Mouse (Mus musculus): ENCODE measurements at regions not wholly inside any gene's neighbourhood (a gene's known extent, or its start where the extent isn't known, plus 50 kb on each side); places are given as distances from the start of the nearest gene placed in this dataset.

DNA sequence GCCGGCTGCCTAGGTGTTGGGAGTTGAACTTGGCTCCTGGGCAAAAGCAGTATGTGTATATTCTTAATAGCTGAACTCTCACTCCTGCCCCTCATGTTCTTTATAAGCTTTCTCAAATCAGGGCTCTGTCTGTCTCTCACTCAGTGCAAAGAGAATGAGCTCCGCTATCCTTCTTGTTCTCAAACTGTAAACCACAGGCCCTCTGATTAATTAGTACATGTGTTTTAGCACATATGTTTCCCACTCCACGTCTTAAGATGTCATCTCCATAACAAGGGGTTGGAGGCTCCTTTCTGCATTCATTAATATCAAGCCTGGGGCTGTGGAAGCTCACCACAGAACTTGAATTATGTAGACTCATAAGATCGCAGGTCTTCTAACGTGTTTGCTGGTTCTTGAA, 104.7 kb downstream of the Nsun3 start:
- no peak for DNase-seq (ENCODE audit: low spot score)

DNA sequence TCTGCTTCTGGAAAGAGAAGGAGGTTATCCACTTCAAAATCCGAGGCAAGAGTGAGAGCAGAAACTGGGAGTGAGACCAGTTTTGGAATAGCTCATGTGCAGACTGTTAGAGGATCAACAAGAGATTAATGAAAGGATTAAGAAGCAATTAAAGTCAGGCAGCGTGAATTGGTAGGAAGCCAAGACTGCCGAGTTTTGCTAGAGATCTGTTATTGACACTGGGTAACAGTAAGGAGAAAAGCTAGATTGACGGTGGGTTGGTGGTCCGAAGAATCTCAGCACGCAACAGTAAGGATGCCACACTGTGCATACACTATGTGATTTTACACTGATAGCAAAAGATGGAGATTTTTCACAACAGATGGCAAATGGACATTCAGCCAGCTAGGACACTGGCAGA, 109.8 kb downstream of the Nsun3 start:
- DNase-seq (ENCODE audit: low spot score): no peak

DNA sequence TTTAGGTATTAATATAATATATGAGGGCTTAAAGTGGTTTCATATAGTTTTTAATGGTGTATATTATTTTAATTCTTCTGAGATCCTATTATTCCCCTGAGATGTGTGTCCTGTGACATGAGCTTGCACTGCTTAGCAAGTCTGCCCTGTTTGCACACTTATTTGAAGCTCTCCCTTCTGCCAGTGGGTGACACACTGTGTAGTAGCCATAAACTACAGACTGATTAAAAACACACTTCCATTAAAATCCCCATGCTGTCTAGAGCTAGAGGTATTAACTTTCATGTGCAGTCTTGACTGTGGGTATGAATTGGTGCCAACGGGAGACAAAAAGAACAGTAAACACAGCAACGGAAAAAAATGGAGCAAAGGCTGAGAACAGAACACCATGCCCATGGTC, 129.2 kb downstream of the Nsun3 start:
- no peak for DNase-seq (ENCODE audit: low spot score)

DNA sequence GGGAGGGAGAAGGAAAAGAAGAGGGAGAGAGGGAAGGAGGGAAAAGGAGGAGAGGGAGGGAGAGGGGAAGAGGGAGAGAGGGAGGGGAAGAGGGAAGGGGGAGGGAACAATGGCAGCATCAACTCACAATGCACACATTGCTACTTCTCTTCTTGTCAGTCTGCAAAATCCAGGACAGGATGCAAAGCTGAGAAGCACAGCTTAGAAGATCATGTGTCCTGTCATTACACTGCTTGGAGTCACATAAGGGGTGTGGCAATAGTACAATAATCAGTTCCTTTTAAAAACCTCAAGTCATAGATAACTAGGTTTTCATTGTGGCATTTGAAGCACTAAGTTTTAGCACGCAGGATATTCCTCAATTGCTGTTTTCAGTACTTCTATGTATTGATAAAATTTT, 132.2 kb downstream of the Nsun3 start:
- no peak for DNase-seq (ENCODE audit: low spot score)

DNA sequence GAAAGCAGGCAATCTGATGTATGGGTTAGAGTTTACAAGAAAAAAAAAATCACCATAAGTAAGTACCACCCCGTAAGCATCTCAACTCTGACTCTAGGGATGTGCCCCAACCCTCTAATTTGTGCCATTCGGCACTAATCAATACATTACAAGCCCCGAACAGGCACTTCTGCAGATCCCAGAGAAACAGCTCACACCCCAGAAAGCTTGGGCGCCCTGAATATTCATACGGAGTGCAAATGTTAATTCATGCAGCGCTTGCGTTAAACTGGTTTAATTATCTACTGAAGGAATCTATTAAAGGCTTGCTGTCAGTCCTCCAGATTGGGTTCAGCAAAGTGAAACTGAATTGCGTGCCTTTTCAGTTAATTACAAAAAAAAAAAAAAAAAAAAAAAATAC, 132.8 kb downstream of the Nsun3 start:
- DNase-seq (ENCODE audit: low spot score): no peak

DNA sequence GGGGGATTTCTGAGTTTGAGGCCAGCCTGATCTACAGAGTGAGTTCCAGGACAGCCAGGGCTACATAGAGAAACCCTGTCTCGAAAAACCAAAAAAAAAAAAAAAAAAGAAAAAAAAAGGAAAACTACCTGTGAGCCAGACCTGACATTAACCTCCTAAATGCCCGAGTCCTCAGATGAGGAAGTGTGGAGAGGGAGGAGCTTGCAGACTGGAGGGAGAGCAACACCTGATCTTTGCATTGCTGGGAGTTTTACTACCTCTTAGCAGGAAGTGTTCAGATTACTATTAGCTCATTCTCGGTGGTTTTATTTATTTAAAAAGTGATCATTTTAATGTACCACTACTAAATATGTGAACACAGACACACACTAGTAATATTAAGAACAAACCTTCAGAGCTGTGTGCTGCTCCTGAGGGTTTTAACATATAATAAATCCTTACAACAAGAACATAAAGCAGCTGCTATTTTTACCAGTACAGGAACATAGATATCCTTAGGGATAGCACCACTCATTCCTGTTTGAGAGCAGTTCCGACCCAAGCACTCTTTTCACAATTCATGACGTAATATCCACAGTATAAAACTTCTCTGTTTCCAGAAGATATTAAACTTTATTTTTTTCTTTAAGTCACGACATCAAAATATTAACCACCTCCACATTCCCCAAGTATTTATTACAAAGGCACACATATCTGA, 133.7 kb downstream of the Nsun3 start:
- no peak for DNase-seq (ENCODE audit: low spot score)

DNA sequence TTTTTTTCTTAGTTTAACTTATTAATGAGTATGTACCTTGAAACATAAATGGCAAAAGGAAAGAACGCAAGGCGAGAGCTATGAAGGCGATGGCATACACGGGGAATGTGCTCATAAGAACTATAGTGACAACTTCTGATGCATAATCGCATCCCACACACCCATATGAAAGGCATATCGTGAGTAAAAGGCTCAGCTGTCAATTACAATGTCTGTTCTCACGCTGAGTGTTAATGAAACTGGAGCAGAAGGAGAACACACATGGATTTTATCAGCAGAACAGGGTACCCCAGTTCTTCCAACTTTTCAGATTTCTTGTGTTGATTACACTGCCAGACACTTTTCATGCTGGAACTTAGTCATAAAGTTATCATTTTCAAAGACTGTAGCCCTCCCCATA, 135.8 kb downstream of the Nsun3 start:
- DNase-seq (ENCODE audit: low spot score): no peak

DNA sequence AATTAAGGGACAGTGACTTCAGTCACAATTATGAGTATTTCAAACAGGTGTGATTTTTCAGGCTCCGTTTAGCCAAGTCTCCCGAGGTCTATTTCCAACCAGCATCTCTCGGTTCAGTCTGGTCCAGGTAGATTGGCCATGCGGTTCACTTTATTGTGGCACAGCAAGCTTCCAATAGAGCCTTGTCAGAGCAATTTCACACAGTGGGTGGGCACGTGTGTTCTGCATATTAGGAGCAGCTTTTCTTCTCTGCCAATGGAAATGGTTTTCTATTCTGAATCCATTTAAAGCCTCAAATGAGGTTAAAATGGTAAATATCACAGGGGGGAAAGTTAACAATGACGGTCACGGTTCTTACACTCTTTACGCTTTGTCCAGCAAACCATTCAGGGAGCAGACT, 138.3 kb downstream of the Nsun3 start:
- DNase-seq (ENCODE audit: low spot score): no peak

DNA sequence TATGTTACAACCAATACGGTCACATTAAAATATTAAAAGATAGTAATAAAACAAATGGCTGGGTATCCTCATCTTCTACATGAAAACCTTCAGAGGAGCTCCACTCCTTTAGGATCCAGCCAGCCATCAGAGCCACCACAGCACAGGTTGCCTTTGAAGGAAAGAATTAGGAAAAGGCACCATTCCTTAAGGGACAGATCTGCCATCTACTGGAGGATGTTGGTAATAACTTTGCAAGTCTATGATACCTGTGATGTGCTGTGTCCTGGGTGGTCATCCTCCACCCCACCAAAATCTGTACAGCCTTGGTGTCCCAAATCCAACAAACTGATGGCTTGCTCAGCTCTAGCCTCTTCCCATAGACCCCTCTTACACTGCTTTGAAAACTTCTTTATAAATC, 140.5 kb downstream of the Nsun3 start:
- DNase-seq (ENCODE audit: low spot score): peak; percentile 65

DNA sequence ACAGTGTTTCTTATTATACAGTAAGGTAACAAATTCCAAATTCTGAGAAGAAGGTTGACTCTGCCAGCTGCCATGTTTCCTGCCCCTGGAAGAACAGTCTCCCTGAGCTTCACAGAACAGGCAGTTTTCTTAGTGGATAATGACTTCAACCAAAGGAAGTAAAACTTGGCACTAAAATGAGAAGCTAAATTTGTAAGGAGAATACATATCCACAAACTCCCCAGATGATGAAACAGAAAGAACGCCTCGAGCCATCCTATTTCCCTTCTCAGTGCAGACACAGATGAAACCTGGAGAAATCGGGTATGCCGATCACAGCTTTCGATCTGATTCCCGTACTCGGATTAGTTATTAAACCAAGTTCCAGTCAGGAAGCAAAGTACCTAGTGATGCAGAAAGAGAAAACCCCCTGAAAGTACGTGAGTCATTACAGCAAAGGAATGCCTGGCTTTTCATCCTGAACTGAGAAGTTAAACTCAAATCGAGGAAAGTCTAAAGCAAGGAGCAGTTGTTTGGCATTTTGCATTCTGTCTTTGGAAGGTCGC, 143.7 kb downstream of the Nsun3 start:
- DNase-seq (ENCODE audit: low spot score): no peak

DNA sequence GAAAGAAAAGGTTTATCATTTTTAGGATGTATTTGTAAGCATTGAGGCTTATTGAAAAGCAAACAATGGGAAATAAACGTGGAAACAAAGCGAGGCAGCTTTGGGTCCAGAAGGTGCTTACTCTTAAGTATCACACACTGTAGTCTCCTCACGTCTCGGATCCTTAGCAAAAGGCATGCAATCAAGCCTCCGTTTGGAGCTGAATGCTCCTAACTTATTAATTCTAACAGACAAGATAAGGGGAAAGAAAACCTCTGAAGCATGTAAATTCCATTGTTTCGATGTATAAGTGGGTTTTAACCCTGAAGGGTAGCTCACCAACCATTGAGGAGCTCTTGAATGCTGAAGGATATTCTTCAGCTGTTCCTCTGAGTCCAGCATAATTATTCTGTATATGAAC, 162.7 kb downstream of the Nsun3 start:
- DNase-seq (ENCODE audit: low spot score): peak; percentile 60

DNA sequence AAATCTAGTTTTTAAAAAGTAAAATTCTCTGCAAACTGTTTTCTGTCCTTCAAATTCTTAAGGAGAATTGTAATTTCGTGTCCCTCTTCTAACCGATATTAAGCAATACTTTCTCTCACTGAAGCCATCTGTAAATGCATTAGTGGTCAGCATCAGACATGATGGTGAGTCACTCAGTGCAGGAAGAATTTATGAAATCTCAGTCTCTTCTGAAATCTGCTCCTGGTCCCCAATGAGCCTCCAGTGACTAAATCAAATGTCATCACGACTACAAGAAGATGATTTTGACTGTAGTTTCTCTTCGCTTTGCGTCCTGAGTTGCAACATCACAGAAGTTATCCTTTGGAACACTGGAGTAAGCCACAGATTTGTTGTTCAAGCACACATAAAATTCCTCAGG, 175.7 kb downstream of the Nsun3 start:
- DNase-seq (ENCODE audit: low spot score): no peak

DNA sequence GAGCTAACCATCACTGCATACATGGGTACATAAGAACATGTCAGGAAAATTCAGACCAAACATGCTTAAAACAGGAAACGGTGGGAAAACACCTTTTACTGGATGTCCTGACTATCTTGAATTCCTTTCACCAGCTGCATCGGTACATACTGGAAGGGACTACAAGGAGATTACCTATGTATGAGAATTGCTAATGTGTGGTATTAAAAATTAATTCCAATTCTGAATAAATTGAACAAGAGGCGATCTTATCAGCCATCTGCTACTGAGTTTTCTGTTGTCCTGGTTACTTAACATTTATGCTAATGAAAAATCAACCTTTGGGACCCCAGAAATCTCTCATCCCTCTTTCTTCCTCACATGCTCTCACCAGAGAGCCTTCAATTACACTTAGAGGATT, 178.0 kb downstream of the Nsun3 start:
- DNase-seq (ENCODE audit: low spot score): no peak

DNA sequence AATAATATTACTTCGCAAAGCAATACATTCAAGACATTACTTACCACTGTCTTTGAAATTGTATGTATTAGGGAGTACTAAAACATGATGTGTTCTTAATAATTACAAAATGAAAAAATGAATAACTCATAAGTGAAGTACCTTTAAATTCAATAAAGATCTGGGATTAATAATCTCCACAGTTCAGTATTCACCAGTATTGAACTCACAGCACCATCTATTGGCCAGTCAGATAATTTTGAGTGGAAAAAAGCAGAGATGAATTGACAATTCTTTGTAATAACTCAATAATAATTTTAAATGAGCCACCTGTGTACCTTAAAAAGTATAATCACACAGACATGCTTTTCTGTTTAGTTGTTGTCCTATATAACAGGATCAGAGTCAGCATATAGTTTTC, 180.7 kb downstream of the Nsun3 start:
- no peak for DNase-seq (ENCODE audit: low spot score)

DNA sequence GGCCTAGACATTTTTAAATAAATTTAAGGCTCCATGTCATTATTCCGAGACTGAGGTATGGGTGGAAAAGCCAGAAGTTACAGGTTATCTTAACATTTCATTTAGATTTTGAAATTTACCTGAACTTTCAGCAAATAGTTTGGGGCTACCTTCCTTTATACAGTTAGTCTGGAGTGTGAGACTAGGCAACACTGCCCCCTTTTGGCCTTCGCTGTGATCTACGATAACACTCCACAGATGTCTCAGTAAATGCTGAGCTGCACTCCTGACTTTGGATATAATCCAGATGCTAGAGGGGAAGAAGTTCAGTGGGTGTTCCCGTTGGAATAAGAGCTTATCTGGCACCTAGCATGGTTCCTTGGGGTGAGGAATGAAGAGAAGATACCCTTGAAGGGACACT, 224.6 kb downstream of the Nsun3 start:
- DNase-seq (ENCODE audit: low spot score): peak; percentile 72

DNA sequence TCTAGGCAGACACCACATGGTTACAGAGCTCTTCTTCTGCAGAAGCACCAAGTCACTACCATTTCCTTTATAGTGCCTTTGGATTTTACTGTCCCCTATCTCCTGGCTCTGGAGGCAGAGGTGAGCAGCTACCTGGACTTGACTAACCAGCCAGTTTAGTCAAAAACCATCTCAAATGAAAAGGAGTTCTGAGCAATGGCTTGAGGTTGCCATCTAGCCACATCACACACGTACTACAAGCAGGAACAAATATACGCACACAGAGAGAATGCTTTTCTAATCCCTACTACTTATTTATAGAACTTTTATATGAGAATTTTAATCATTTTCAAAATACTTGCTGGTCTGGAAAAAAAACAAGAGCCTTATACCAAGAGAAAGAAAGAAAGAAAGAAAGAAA, 243.5 kb downstream of the Nsun3 start:
- DNase-seq (ENCODE audit: low spot score): no peak

DNA sequence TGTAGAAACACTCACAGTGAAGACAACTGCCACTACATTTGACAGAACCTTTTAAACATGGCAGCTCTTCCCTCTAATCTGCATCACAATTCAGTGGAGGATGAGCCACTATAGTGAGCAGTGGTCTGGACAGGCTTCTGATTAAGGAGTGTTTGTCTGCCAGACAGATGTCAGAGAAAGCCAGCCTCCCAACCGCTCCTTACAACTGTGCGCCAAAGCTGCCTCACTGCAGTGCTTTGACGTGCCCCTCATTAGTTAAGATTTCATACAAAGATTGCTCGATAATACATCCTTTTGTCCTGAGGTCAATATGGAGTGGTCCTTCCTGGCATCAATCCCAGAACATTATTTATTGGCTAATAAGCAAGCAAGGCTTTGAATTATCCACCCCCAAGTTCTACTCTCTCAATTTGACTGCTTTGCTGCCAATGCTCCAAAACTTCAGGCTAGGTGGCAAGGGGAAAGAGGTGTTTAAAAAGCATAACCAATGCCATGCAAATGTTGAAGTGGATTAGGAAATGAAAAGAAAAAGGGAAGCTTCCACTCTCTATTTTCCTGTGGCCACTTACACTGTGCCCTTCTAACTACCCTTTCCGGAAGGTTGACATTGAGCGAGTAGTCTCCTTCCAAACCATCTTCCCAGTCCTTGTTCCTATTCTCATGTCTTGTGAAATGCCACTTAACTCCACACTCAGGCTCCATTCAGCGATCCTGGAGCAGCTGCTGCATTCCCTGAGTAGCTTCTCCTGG, 248.7 kb downstream of the Nsun3 start:
- DNase-seq (ENCODE audit: low spot score): peak; percentile 24

DNA sequence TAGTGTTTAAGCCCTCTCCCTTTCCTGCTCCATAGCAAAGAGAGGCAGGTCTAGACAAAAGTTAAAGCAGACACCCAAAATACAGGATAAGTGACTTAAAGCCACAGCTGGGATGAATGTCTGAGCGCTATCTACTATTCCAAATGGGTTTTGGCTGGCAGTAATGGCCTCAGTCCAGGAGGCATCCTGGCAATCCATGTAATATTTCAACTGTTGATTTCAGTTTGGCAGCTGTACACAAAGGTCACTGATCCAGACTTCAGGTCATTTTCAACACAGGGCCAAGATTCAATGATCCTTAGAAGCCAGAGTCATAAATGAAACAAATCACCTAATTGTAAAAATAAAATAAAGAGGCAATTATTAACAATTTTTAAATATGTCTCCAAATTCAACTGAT, 277.3 kb downstream of the Nsun3 start:
- DNase-seq (ENCODE audit: low spot score): no peak

DNA sequence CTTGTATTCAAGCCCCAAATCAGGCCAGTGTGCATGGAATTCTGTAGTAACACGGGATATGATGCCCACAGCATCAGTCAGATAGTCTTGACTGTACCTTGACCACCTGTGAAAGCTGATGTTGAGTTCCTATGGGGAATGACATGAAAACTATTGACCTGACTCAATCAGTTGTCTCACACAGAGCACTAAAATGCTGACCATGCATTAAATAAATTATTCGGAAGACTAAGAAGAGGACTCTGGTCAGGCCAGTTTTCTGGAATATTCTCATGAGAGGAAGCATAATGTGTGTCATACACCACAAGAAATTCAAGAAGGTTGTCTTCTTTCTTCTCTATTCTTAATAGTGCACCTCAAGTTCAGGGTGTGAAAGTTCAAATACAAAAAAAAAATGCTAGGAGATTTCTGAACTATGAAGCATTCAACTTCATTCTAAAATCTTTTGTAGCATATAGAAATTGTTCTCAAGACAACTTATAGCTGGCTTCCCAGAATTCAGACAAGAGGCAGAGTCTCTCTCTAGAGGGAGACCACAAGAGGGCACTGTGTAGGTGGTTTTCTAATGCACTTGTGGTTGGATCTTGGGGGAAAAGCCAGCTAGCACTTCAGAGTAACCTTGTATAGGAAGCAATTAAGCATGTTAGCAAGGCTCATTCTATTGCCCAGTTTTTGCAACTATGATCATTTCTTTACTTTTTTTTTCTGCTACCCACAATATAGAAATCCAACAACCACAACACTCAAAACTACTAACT, 279.7 kb downstream of the Nsun3 start:
- peak; percentile 74 for DNase-seq (ENCODE audit: low spot score)

DNA sequence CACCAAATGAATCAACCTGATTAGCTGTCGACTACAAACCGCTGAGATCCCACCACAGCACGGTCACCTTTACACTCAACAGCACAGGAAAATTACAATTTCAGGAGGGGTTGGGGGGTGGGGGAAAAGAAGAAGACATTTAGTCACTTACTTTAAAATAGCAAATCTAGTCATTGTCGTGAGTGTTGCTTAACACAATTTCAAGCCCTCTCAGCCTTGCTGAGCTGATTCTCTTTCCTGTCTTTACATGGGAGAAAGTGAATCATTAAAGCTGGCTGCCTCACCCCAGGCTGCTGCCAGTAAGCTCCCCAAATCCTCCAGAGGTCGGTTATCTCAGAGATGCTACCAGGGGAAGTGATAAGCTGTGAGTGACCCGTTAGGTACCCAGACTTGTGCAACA, 285.7 kb downstream of the Nsun3 start:
- no peak for DNase-seq (ENCODE audit: low spot score)

DNA sequence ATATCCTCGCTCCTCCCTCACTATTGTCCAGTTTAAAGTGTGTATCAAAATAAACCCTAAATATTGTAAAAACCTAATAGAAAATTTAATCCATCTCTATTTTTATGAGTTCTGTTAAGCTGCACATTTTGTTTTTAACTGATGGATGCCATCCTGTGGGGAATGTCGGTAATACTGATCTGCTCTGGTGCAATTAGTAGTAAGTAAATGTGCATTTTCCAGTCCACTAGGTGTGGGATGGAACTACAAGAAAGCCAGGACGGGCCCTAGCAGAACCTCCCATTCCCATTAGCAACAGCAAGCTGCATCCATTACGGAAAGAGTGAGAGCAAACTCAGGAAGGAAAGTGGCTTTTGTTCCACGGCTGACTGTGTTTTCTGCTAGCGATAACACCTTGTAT, 286.3 kb downstream of the Nsun3 start:
- peak; percentile 39 for DNase-seq (ENCODE audit: low spot score)

DNA sequence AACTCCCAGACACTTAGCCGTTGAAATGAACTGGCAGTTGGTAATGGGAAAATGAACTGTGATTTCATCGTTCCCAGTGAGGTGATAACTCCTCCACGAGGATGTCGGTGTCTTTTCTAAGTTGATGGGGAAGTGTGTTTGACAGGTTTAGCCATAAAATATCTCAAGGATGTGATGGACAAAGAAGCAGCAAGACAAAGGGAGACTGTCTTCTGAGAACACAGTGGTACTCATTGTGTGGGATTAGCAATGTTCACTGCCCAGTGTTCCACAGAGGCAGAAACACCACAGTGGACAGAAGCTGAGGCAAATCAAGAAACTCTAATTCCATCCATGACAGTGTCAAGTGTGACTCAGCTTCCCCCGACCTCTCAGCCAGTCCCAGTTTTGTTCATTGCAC, 287.9 kb downstream of the Nsun3 start:
- DNase-seq (ENCODE audit: low spot score): peak; percentile 13

DNA sequence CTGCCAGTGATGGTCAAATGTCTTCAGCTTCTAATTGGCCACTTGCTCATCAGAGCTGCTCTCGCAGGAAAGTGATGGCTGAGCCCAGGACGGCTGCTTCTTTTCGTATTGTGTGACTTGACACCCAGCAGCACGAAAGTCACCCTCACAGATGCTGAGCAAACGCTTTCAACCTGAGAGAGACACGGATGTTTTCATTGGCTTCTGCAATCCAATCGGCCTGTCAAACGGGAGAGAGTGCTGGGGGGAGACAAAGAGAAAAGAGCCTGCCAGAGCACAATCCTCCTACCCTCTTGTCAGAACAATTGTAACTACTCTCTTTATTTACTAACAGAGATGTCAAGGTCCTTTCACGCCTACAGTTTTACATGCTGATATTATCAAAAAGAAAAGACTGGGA, 289.9 kb downstream of the Nsun3 start:
- no peak for DNase-seq (ENCODE audit: low spot score)
